Mouse (Mus musculus) forebrain, postnatal 0 days (tissue): ENCODE measurements at regions not wholly inside any gene's neighbourhood (a gene's known extent, or its start where the extent isn't known, plus 50 kb on each side); places are given as distances from the start of the nearest gene placed in this dataset.

Source experiments
- ATAC-seq: fragments of 200-750 bp; cut with Nextera tagmentation; 2 replicates; pipeline ENCODE4 v1.8.0; 2017; ENCODE audit warnings: mild to moderate bottlenecking, moderate library complexity
- DNase-seq: peaks from one replicate; pipeline ENCODE4 v3.0.0-alpha.2; 2015
- H3K27ac ChIP-seq: fragments of 300-500 bp; sonication (generic); 2 replicates; pipeline ENCODE4 v1.5.1; 2014; ENCODE audit warnings: low read depth, mild to moderate bottlenecking, antibody characterized with exemption, low read length, moderate library complexity, mixed read lengths
- H3K27me3 ChIP-seq: fragments of 300-500 bp; sonication (generic); 2 replicates; pipeline ENCODE4 v1.6.1; 2014; ENCODE audit warnings: mild to moderate bottlenecking, low read length, mixed read lengths; ENCODE audit not compliant: insufficient read depth
- H3K36me3 ChIP-seq: fragments of 300-500 bp; sonication (generic); 2 replicates; pipeline ENCODE4 v1.6.1; 2014; ENCODE audit warnings: mild to moderate bottlenecking, moderate library complexity; ENCODE audit not compliant: insufficient read depth
- H3K4me1 ChIP-seq: fragments of 300-500 bp; sonication (generic); 2 replicates; pipeline ENCODE4 v1.6.1; 2014; ENCODE audit warnings: antibody characterized with exemption; ENCODE audit not compliant: insufficient read depth
- H3K4me2 ChIP-seq: fragments of 300-500 bp; sonication (generic); 2 replicates; pipeline ENCODE4 v1.6.1; 2014; ENCODE audit warnings: low read depth, mild to moderate bottlenecking, moderate library complexity
- H3K4me3 ChIP-seq: fragments of 300-500 bp; sonication (generic); 2 replicates; pipeline ENCODE4 v1.5.1; 2014; ENCODE audit warnings: low read depth, low read length, mixed read lengths
- H3K9ac ChIP-seq: fragments of 300-500 bp; sonication (generic); 2 replicates; pipeline ENCODE4 v1.6.1; 2014; ENCODE audit warnings: mild to moderate bottlenecking
- H3K9me3 ChIP-seq: fragments of 300-500 bp; sonication (generic); 2 replicates; pipeline ENCODE4 v1.6.1; 2016; ENCODE audit warnings: low read length
- CTCF ChIP-seq: sonication (generic); IDR thresholded peaks from 2 replicates; pipeline ENCODE4 v1.5.1; 2016; ENCODE audit warnings: antibody characterized with exemption, control low read depth, low read depth
- WGBS: fragments of 180-500 bp; shearing (Covaris S2); extraction: QIAGEN DNeasy Blood & Tissue Kit; methylation state at CpG from one replicate; pipeline ENCODE4 v1.1.7; 2014; 5-methylcytosine and 5-hydroxymethylcytosine counted together

- no peak overlapping the region for H3K4me2 ChIP-seq
- H3K4me3 ChIP-seq: no peak overlapping the region
- no peak overlapping the region for H3K9ac ChIP-seq
- DNase-seq (no peak), ATAC-seq (no peak)
- no peaks in the 10 kb centered on the region for H3K27me3 ChIP-seq
- H3K27ac ChIP-seq: no peak overlapping the region
- H3K36me3 ChIP-seq: no peaks in the 10 kb centered on the region
- no peaks in the 10 kb centered on the region for H3K9me3 ChIP-seq
- no peak for TF ChIP-seq CTCF
- 19% methylated on average over 8 of the region's 8 CpGs for WGBS
- H3K4me1 ChIP-seq: no peaks in the 10 kb centered on the region
Measured at GRCm38 (mm10) chr19:14128397-14129209, 215.3 kb downstream of the Olfr1505 start.

DNA sequence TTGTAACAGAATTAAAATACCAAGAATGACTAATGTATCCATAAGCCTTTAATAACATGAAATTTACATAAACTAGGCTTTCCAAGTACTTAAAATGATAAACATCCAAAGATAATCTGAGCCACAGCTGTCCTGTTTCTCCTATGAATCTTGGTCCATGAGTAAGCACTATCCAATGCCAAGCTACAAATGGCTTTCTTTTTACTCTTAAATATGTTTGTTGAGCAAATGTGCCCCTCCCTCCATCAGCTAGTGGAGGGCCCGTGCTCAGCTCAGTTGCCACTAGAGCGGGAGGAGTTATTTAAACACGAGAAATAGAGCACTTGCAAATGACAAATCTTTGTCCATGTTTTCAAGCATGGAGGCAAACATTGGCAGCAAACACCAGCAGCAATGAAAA lies 247.9 kb downstream of the Olfr1505 start:
- H3K4me2 ChIP-seq: no peak overlapping the region
- no peak for TF ChIP-seq CTCF
- ATAC-seq: no peak
- 19% methylated on average over 3 of the region's 3 CpGs for WGBS
- no peak overlapping the region for H3K4me3 ChIP-seq
- H3K36me3 ChIP-seq: no peaks in the 10 kb centered on the region
- no peak overlapping the region for H3K9ac ChIP-seq
- H3K27me3 ChIP-seq: 0 out of 2 replicates have a peak, but pooled peaks cover 3% of the 10 kb centered on the region
- DNase-seq: peak; percentile 25
- H3K27ac ChIP-seq: no peak overlapping the region
- no peaks in the 10 kb centered on the region for H3K9me3 ChIP-seq
- no peaks in the 10 kb centered on the region for H3K4me1 ChIP-seq

GRCm38 (mm10) chr19:14162773-14163172 lies 249.4 kb downstream of the Olfr1505 start:
- DNase-seq (no peak), ATAC-seq (no peak)
- no peaks in the 10 kb centered on the region for H3K9me3 ChIP-seq
- 0 out of 2 replicates have a peak, but pooled peaks cover 3% of the 10 kb centered on the region for H3K27me3 ChIP-seq
- H3K4me2 ChIP-seq: no peak overlapping the region
- no peak overlapping the region for H3K9ac ChIP-seq
- TF ChIP-seq CTCF: no peak
- H3K36me3 ChIP-seq: no peaks in the 10 kb centered on the region
- WGBS: 50% methylated on average over 4 of the region's 4 CpGs
- H3K4me1 ChIP-seq: no peaks in the 10 kb centered on the region
- H3K4me3 ChIP-seq: no peak overlapping the region
- no peak overlapping the region for H3K27ac ChIP-seq

- no peaks in the 10 kb centered on the region for H3K9me3 ChIP-seq
- ATAC-seq (peak; percentile 87), DNase-seq (peak; percentile 24)
- H3K27me3 ChIP-seq: no peaks in the 10 kb centered on the region
- no peaks in the 10 kb centered on the region for H3K36me3 ChIP-seq
- no peak overlapping the region for H3K4me2 ChIP-seq
- no peak overlapping the region for H3K27ac ChIP-seq
- 20% methylated on average over 2 of the region's 2 CpGs for WGBS
- no peak overlapping the region for H3K9ac ChIP-seq
- TF ChIP-seq CTCF: no peak
- no peak overlapping the region for H3K4me3 ChIP-seq
- H3K4me1 ChIP-seq: no peaks in the 10 kb centered on the region
Measured at GRCm38 (mm10) chr19:14165775-14166174, 252.4 kb downstream of the Olfr1505 start.

GRCm38 (mm10) chr19:14180244-14180643 lies 266.9 kb downstream of the Olfr1505 start:
- WGBS: 14% methylated on average over 4 of the region's 4 CpGs
- no peak for ATAC-seq

GRCm38 (mm10) chr19:14180956-14181355 lies 267.6 kb downstream of the Olfr1505 start:
- WGBS: 34% methylated on average over 3 of the region's 3 CpGs
- no peaks in the 10 kb centered on the region for H3K27me3 ChIP-seq
- H3K27ac ChIP-seq: no peak overlapping the region
- H3K4me3 ChIP-seq: no peak overlapping the region
- H3K9ac ChIP-seq: no peak overlapping the region
- DNase-seq (no peak), ATAC-seq (no peak)
- H3K4me2 ChIP-seq: no peak overlapping the region
- no peaks in the 10 kb centered on the region for H3K4me1 ChIP-seq
- no peaks in the 10 kb centered on the region for H3K36me3 ChIP-seq
- no peaks in the 10 kb centered on the region for H3K9me3 ChIP-seq
- TF ChIP-seq CTCF: no peak

More at GRCm38 (mm10) chr19:14180244-14180643, 266.9 kb downstream of the Olfr1505 start:
- Histone ChIP-seq H3K27me3 (no peaks in the 10 kb centered on the region), H3K4me2 (no peak overlapping the region), H3K9ac (no peak overlapping the region), H3K36me3 (no peaks in the 10 kb centered on the region), H3K9me3 (no peaks in the 10 kb centered on the region), H3K27ac (no peak overlapping the region), H3K4me1 (no peaks in the 10 kb centered on the region), H3K4me3 (no peak overlapping the region)
- no peak for DNase-seq
- no peak for TF ChIP-seq CTCF

GRCm38 (mm10) chr19:14181661-14182415 lies 268.5 kb downstream of the Olfr1505 start:
- H3K27me3 ChIP-seq: no peaks in the 10 kb centered on the region
- no peak for ATAC-seq
- no peak overlapping the region for H3K9ac ChIP-seq
- no peaks in the 10 kb centered on the region for H3K9me3 ChIP-seq
- H3K36me3 ChIP-seq: no peaks in the 10 kb centered on the region
- no peak overlapping the region for H3K4me2 ChIP-seq
- no peak overlapping the region for H3K4me3 ChIP-seq
- no peak for TF ChIP-seq CTCF
- 50% methylated on average over 6 of the region's 6 CpGs for WGBS
- no peak for DNase-seq
- H3K4me1 ChIP-seq: no peaks in the 10 kb centered on the region
- H3K27ac ChIP-seq: no peak overlapping the region
